Mouse (Mus musculus): ENCODE measurements around the gene Gm10718. TPM values are rescaled to one million over a fixed set of nuclear protein-coding genes. Genes with fewer than 3 reads are reported as not detected.
"Not testable (repeated sequence)": the region's sequence is repeated elsewhere in the genome, so short reads cannot be mapped to it uniquely, and the experiment has no call there.

Gene Gm10718
- polyA plus RNA-seq (2011; ENCODE audit: insufficient read length, low read depth, missing spikeins), result not detected in 2 replicates

DNA sequence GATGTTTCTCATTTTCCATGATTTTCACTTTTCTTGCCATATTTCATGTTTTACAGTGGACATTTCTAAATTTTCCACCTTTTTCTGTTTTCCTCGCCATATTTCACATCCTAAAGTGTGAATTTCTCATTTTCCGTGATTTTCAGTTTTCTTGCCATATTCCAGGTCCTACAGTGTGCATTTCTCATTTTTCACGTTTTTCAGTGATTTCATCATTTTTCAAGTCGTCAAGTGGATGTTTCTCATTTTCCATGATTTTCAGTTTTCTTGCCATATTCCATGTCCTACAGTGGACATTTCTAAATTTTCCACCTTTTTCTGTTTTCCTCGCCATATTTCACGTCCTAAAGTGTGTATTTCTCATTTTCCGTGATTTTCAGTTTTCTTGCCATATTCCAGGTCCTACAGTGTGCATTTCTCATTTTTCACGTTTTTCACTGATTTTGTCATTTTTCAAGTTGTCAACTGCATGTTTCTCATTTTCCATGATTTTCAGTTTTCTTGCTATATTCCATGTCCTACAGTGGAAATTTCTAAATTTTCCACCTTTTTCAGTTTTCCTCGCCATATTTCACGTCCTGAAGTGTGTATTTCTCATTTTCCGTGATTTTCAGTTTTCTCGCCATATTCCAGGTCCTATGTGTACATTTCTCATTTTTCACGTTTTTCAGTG is at the start of gene Gm10718:
Gene Gm10718 (plus strand): TSS at position 236 of the 673 bp plus-strand sequence.
- H3K4me3 ChIP-seq (ENCODE audit: insufficient read depth, low read length); H3K27ac ChIP-seq (ENCODE audit: insufficient read depth, low read length); H3K4me1 ChIP-seq (ENCODE audit: control insufficient read depth, insufficient read depth, low read length): not testable (repeated sequence)

DNA sequence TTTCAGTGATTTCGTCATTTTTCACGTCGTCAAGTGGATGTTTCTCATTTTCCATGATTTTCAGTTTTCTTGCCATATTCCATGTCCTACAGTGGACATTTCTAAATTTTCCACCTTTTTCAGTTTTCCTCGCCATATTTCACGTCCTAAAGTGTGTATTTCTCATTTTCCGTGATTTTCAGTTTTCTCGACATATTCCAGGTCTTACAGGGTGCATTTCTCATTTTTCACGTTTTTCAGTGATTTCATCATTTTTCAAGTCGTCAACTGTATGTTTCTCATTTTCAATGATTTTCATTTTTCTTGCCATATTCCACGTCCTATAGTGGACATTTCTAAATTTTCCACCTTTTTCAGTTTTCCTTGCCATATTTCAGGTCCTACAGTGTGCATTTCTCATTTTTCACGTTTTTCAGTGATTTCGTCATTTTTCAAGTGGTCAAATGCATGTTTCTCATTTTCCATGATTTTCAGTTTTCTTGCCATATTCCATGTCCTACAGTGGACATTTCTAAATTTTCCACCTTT is 22.8 kb upstream of the Gm10718 start, which contains the start of gene Gm10722:
Gene Gm10722 (plus strand): TSS at position 478 of the 528 bp plus-strand sequence.
- TF ChIP-seq CTCF (IDR thresholded peaks at IDR 0.05; ENCODE audit: borderline replicate concordance, insufficient read depth, low read length), result 0 out of 2 replicates have a peak, but pooled peaks have one; percentile 3
- H3K4me1 ChIP-seq (ENCODE audit: control insufficient read depth, insufficient read depth, low read length); H3K27ac ChIP-seq (ENCODE audit: insufficient read depth, low read length); H3K4me3 ChIP-seq (ENCODE audit: insufficient read depth, low read length): not testable (repeated sequence)

DNA sequence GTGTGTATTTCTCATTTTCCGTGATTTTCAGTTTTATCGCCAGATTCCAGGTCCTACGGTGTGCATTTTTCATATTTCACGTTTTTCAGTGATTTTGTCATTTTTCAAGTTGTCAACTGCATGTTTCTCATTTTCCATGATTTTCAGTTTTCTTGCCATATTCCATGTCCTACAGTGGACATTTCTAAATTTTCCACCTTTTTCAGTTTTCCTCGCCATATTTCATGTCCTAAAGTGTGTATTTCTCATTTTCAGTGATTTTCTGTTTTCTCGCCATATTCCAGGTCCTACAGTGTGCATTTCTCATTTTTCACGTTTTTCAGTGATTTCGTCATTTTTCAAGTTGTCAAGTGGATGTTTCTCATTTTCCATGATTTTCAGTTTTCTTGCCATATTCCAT is 22.3 kb upstream of the Gm10718 start:
- not testable (repeated sequence) for H3K4me1 ChIP-seq (ENCODE audit: control insufficient read depth, insufficient read depth, low read length); H3K27ac ChIP-seq (ENCODE audit: insufficient read depth, low read length); H3K4me3 ChIP-seq (ENCODE audit: insufficient read depth, low read length)

DNA sequence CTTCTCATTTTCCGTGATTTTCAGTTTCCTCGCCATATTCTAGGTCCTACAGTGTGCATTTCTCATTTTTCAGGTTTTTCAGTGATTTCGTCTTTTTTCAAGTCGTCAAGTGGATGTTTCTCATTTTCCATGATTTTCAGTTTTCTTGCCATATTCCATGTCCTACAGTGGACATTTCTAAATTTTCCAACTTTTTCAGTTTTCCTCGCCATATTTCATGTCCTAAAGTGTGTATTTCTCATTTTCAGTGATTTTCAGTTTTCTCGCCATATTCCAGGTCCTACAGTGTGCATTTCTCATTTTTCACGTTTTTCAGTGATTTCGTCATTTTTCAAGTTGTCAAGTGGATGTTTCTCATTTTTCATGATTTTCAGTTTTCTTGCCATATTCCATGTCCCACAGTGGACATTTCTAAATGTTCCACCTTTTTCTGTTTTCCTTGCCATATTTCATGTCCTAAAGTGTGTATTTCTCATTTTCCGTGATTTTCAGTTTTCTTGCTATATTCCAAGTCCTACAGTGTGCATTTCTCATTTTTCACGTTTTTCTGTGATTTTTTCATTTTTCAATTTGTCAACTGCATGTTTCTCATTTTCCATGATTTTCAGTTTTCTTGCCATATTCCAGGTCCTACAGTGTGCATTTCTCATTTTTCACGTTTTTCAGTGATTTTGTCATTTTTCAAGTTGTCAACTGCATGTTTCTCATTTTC is 21.2 kb upstream of the Gm10718 start:
- not testable (repeated sequence) for H3K27ac ChIP-seq (ENCODE audit: insufficient read depth, low read length); H3K4me3 ChIP-seq (ENCODE audit: insufficient read depth, low read length); H3K4me1 ChIP-seq (ENCODE audit: control insufficient read depth, insufficient read depth, low read length)
- TF ChIP-seq CTCF (IDR thresholded peaks at IDR 0.05; ENCODE audit: borderline replicate concordance, insufficient read depth, low read length), result 0 out of 2 replicates have a peak, but pooled peaks have one; percentile 40

DNA sequence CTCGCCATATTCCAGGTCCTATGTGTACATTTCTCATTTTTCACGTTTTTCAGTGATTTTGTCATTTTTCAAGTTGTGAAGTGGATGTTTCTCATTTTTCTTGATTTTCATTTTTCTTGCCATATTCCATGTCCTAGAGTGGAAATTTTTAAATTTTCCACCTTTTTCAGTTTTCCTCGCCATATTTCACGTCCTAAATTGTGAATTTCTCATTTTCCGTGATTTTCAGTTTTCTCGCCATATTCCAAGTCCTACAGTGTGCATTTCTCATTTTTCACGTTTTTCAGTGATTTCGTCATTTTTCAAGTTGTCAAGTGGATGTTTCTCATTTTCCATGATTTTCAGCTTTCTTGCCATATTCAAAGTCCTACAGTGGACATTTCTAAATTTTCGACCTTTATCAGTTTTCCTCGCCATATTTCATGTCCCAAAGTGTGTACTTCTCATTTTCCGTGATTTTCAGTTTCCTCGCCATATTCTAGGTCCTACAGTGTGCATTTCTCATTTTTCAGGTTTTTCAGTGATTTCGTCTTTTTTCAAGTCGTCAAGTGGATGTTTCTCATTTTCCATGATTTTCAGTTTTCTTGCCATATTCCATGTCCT is 20.5 kb upstream of the Gm10718 start, which contains the start of gene Gm11168:
Gene Gm11168 (plus strand): TSS at position 553 of the 603 bp plus-strand sequence.
- H3K4me3 ChIP-seq (ENCODE audit: insufficient read depth, low read length); H3K27ac ChIP-seq (ENCODE audit: insufficient read depth, low read length); H3K4me1 ChIP-seq (ENCODE audit: control insufficient read depth, insufficient read depth, low read length): not testable (repeated sequence)
- peak; percentile 47 for TF ChIP-seq CTCF (IDR thresholded peaks at IDR 0.05; ENCODE audit: borderline replicate concordance, insufficient read depth, low read length)

DNA sequence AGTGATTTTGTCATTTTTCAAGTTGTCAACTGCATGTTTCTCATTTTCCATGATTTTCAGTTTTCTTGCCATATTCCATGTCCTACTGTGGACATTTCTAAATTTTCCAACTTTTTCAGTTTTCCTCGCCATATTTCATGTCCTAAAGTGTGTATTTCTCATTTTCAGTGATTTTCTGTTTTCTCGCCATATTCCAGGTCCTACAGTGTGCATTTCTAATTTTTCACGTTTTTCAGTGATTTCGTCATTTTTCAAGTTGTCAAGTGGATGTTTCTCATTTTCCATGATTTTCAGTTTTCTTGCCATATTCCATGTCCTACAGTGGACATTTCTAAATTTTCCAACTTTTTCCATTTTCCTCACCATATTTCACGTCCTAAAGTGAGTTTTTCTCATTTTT is 17.2 kb upstream of the Gm10718 start:
- not testable (repeated sequence) for H3K27ac ChIP-seq (ENCODE audit: insufficient read depth, low read length); H3K4me3 ChIP-seq (ENCODE audit: insufficient read depth, low read length)

DNA sequence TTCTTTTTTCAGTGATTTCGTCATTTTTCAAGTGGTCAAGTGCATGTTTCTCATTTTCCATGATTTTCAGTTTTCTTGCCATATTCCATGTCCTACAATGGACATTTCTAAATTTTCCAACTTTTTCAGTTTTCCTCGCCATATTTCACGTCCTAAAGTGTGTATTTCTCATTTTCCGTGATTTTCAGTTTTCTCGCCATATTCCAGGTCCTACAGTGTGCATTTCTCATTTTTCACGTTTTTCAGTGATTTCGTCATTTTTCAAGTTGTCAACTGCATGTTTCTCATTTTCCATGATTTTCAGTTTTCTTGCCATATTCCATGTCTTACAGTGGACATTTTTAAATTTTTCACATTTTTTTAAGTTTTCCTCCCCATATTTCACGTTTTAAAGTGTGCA is 16.7 kb upstream of the Gm10718 start:
- not testable (repeated sequence) for H3K4me3 ChIP-seq (ENCODE audit: insufficient read depth, low read length); H3K4me1 ChIP-seq (ENCODE audit: control insufficient read depth, insufficient read depth, low read length); H3K27ac ChIP-seq (ENCODE audit: insufficient read depth, low read length)

More for the DNA sequence above, 17.2 kb upstream of the Gm10718 start:
- not testable (repeated sequence) for H3K4me1 ChIP-seq (ENCODE audit: control insufficient read depth, insufficient read depth, low read length)

DNA sequence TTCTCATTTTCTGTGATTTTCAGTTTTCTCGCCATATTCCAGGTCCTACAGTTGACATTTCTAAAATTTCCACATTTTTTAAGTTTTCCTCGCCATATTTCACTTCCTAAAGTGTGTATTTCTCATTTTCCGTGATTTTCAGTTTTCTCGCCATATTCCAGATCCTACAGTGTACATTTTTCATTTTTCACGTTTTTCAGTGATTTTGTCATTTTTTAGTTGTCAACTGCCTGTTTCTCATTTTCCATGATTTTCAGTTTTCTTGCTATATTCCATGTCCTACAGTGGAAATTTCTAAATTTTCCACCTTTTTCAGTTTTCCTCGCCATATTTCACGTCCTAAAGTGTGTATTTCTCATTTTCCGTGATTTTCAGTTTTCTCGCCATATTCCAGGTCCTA is 16.1 kb upstream of the Gm10718 start:
- H3K27ac ChIP-seq (ENCODE audit: insufficient read depth, low read length); H3K4me1 ChIP-seq (ENCODE audit: control insufficient read depth, insufficient read depth, low read length); H3K4me3 ChIP-seq (ENCODE audit: insufficient read depth, low read length): not testable (repeated sequence)
- 0 out of 2 replicates have a peak, but pooled peaks have one; percentile 16 for TF ChIP-seq CTCF (IDR thresholded peaks at IDR 0.05; ENCODE audit: borderline replicate concordance, insufficient read depth, low read length)

DNA sequence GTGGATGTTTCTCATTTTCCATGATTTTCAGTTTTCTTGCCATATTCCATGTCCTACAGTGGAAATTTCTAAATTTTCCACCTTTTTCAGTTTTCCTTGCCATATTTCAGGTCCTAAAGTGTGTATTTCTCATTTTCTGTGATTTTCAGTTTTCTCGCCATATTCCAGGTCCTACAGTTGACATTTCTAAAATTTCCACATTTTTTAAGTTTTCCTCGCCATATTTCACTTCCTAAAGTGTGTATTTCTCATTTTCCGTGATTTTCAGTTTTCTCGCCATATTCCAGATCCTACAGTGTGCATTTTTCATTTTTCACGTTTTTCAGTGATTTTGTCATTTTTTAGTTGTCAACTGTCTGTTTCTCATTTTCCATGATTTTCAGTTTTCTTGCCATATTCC is 14.0 kb upstream of the Gm10718 start:
- H3K4me1 ChIP-seq (ENCODE audit: control insufficient read depth, insufficient read depth, low read length); H3K4me3 ChIP-seq (ENCODE audit: insufficient read depth, low read length); H3K27ac ChIP-seq (ENCODE audit: insufficient read depth, low read length): not testable (repeated sequence)

DNA sequence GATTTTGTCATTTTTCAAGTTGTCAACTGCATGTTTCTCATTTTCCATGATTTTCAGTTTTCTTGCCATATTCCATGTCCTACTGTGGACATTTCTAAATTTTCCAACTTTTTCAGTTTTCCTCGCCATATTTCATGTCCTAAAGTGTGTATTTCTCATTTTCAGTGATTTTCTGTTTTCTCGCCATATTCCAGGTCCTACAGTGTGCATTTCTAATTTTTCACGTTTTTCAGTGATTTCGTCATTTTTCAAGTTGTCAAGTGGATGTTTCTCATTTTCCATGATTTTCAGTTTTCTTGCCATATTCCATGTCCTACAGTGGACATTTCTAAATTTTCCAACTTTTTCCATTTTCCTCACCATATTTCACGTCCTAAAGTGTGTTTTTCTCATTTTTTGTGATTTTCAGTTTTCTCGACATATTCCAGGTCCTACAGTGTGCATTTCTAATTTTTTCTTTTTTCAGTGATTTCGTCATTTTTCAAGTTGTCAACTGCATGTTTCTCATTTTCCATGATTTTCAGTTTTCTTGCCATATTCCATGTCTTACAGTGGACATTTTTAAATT is 11.2 kb upstream of the Gm10718 start:
- H3K4me1 ChIP-seq (ENCODE audit: control insufficient read depth, insufficient read depth, low read length); H3K27ac ChIP-seq (ENCODE audit: insufficient read depth, low read length); H3K4me3 ChIP-seq (ENCODE audit: insufficient read depth, low read length): not testable (repeated sequence)

DNA sequence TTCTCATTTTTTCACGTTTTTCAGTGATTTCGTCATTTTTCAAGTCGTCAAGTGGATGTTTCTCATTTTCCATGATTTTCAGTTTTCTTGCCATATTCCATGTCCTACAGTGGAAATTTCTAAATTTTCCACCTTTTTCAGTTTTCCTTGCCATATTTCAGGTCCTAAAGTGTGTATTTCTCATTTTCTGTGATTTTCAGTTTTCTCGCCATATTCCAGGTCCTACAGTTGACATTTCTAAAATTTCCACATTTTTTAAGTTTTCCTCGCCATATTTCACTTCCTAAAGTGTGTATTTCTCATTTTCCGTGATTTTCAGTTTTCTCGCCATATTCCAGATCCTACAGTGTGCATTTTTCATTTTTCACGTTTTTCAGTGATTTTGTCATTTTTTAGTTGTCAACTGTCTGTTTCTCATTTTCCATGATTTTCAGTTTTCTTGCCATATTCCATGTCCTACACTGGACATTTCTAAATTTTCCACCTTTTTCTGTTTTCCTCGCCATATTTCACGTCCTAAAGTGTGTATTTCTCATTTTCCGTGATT is 10.5 kb upstream of the Gm10718 start, which contains the start of gene Gm10721:
Gene Gm10721 (plus strand): TSS at position 408 of the 547 bp plus-strand sequence.
- H3K4me3 ChIP-seq (ENCODE audit: insufficient read depth, low read length); H3K27ac ChIP-seq (ENCODE audit: insufficient read depth, low read length); H3K4me1 ChIP-seq (ENCODE audit: control insufficient read depth, insufficient read depth, low read length): not testable (repeated sequence)

DNA sequence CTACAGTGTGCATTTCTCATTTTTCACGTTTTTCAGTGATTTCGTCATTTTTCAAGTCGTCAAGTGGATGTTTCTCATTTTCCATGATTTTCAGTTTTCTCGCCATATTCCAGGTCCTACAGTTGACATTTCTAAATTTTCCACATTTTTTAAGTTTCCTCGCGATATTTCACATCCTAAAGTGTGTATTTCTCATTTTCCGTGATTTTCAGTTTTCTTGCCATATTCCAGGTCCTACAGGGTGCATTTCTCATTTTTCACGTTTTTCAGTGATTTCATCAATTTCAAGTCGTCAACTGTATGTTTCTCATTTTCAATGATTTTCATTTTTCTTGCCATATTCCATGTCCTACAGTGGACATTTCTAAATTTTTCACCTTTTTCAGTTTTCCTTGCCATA is 8.0 kb upstream of the Gm10718 start, which contains the start of gene Gm10720:
Gene Gm10720 (plus strand): TSS at position 301 of the 400 bp plus-strand sequence.
- not testable (repeated sequence) for H3K4me3 ChIP-seq (ENCODE audit: insufficient read depth, low read length); H3K27ac ChIP-seq (ENCODE audit: insufficient read depth, low read length); H3K4me1 ChIP-seq (ENCODE audit: control insufficient read depth, insufficient read depth, low read length)

DNA sequence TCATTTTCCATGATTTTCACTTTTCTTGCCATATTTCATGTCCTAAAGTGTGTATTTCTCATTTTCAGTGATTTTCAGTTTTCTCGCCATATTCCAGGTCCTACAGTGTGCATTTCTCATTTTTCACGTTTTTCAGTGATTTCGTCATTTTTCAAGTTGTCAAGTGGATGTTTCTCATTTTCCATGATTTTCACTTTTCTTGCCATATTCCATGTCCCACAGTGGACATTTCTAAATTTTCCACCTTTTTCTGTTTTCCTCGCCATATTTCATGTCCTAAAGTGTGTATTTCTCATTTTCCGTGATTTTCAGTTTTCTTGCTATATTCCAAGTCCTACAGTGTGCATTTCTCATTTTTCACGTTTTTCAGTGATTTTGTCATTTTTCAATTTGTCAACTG is 7.5 kb upstream of the Gm10718 start:
- H3K4me3 ChIP-seq (ENCODE audit: insufficient read depth, low read length); H3K4me1 ChIP-seq (ENCODE audit: control insufficient read depth, insufficient read depth, low read length); H3K27ac ChIP-seq (ENCODE audit: insufficient read depth, low read length): not testable (repeated sequence)

DNA sequence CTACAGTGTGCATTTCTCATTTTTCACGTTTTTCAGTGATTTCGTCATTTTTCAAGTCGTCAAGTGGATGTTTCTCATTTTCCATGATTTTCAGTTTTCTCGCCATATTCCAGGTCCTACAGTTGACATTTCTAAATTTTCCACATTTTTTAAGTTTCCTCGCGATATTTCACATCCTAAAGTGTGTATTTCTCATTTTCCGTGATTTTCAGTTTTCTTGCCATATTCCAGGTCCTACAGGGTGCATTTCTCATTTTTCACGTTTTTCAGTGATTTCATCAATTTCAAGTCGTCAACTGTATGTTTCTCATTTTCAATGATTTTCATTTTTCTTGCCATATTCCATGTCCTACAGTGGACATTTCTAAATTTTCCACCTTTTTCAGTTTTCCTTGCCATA is 6.2 kb upstream of the Gm10718 start, which contains the start of gene Gm10719:
Gene Gm10719 (plus strand): TSS at position 301 of the 400 bp plus-strand sequence.
- H3K27ac ChIP-seq (ENCODE audit: insufficient read depth, low read length); H3K4me3 ChIP-seq (ENCODE audit: insufficient read depth, low read length); H3K4me1 ChIP-seq (ENCODE audit: control insufficient read depth, insufficient read depth, low read length): not testable (repeated sequence)

Measured in embryonic fibroblast, embryonic 13.5 days (primary cell).